Mouse (Mus musculus) liver, adult 2 months (tissue): ENCODE results near the gene Gm28051. TPM values are rescaled to one million over a fixed set of nuclear protein-coding genes. Genes with fewer than 3 reads are reported as not detected.

ENCODE experiments used
- DNase-seq: peaks from one replicate; pipeline ENCODE4 v3.0.0-alpha.2; 2011; ENCODE audit warnings: low read depth, low spot score; ENCODE audit errors: extremely low read depth
- H3K27ac ChIP-seq: fragments of 200-500 bp; replicated peaks from 2 replicates; pipeline ENCODE4 v1.5.1; 2012; ENCODE audit warnings: low read depth, mild to moderate bottlenecking, control low read depth, inconsistent platforms, low read length; ENCODE audit not compliant: insufficient read depth
- H3K27me3 ChIP-seq: fragments of 200-500 bp; 2 replicates; pipeline ENCODE4 v1.6.1; 2012; ENCODE audit warnings: mild to moderate bottlenecking, moderate library complexity, low read length, inconsistent platforms; ENCODE audit not compliant: control insufficient read depth, insufficient read depth
- H3K36me3 ChIP-seq: fragments of 200-500 bp; 2 replicates; pipeline ENCODE4 v1.6.1; 2012; ENCODE audit warnings: low read length, inconsistent platforms; ENCODE audit not compliant: control insufficient read depth, insufficient read depth
- H3K4me1 ChIP-seq: fragments of 200-500 bp; 2 replicates; pipeline ENCODE4 v1.6.1; 2011; ENCODE audit warnings: low read length; ENCODE audit not compliant: control insufficient read depth, insufficient read depth
- H3K4me3 ChIP-seq: fragments of 200-500 bp; 2 replicates; pipeline ENCODE4 v1.5.1; 2011; ENCODE audit warnings: low read depth, mild to moderate bottlenecking, control low read depth, low read length, moderate library complexity; ENCODE audit not compliant: insufficient read depth
- H3K79me2 ChIP-seq: fragments of 200-500 bp; 2 replicates; pipeline ENCODE4 v1.6.1; 2012; ENCODE audit warnings: inconsistent platforms, mild to moderate bottlenecking, low read length, moderate library complexity; ENCODE audit not compliant: control insufficient read depth, insufficient read depth
- H3K9ac ChIP-seq: fragments of 200-500 bp; 2 replicates; pipeline ENCODE4 v1.6.1; 2012; ENCODE audit warnings: low read depth, mild to moderate bottlenecking, control low read depth, inconsistent platforms, low read length
- CTCF ChIP-seq: fragments of 200-500 bp; IDR thresholded peaks from 2 replicates; pipeline ENCODE4 v1.5.1; 2011; ENCODE audit warnings: low read depth, low read length, control low read depth
- POLR2A ChIP-seq: fragments of 200-500 bp; IDR thresholded peaks from 2 replicates; pipeline ENCODE4 v1.6.1; 2011; ENCODE audit warnings: low read length, control low read depth; ENCODE audit not compliant: insufficient read depth; ENCODE audit errors: extremely low read depth
- WGBS: fragments of 180-500 bp; shearing (Covaris S2); methylation state at CpG from one replicate; pipeline ENCODE4 v1.1.7; 2018; 5-methylcytosine and 5-hydroxymethylcytosine counted together
- polyA plus RNA-seq: library from polyadenylated mRNA; depleted of rRNA; stranded (reverse); fragments of >200 nt; gene quantifications from 2 replicates; pipeline ENCODE4 v1.2.3, GENCODE M21; 2012
- total RNA-seq: library from RNA; depleted of rRNA; stranded (reverse); fragments of >200 nt; gene quantifications from 2 replicates; pipeline ENCODE4 v1.2.3, GENCODE M21; 2014

Gene Gm28051
- total and polyA plus RNA-seq, 2 experiments, result not detected

DNA sequence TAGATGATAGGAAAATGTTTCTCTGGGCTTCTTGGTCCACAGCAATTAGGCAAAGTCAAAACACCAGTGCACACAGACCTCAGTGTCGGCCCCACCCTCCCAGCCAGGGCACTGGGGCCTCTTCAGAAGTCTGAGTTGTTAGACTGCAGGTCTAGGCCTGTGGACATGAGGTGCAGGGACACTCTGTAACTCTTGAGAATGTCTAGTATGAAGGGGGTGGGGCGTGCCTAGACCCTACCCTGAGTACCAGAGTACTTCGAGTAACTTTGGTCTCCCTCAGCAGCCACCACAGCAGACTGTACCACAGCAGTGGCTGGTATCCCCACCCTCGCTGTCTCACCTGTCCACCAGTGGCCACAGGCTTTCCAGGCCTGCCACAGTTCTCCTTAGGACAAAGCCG, 71.2 kb downstream of the Gm28051 start:
- TF ChIP-seq POLR2A (no peak), CTCF (no peak)
- no peak overlapping the region for H3K9ac ChIP-seq
- H3K27ac ChIP-seq, result no peak overlapping the region
- no peak overlapping the region for H3K4me3 ChIP-seq
- WGBS, result 94% methylated on average over 5 of the region's 5 CpGs
- DNase-seq, result no peak
- peaks cover 21% of the 10 kb centered on the region for H3K79me2 ChIP-seq
- no peaks in the 10 kb centered on the region for H3K36me3 ChIP-seq
- H3K4me1 ChIP-seq, result peaks cover 33% of the 10 kb centered on the region
- no peaks in the 10 kb centered on the region for H3K27me3 ChIP-seq

DNA sequence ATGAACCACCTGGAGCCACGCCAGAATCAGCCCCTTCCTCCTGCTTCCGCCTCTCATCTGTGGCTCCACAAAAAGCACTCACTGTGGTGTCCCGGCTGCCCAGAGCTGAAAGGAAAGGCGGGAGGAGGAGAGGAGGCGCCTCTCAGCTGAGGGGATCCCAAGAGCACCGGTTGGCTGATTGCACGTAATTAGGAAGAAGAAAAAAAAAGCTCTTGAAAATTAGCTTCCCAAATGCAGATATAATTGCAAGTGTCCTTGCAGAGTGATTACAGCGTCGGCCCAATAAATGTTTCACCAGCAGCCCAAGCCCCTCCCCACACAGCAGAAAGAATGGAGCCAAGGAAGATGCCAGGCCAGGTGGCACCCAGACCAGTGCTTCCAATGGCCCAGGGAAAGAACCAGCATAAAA, 72.0 kb downstream of the Gm28051 start:
- H3K27me3 ChIP-seq, result no peaks in the 10 kb centered on the region
- no peak overlapping the region for H3K9ac ChIP-seq
- no peak overlapping the region for H3K27ac ChIP-seq
- H3K79me2 ChIP-seq, result peaks cover 21% of the 10 kb centered on the region
- TF ChIP-seq CTCF (no peak), POLR2A (no peak)
- DNase-seq, result no peak
- WGBS, result 62% methylated on average over 9 of the region's 9 CpGs
- H3K36me3 ChIP-seq, result no peaks in the 10 kb centered on the region
- peaks cover 36% of the 10 kb centered on the region for H3K4me1 ChIP-seq
- no peak overlapping the region for H3K4me3 ChIP-seq

DNA sequence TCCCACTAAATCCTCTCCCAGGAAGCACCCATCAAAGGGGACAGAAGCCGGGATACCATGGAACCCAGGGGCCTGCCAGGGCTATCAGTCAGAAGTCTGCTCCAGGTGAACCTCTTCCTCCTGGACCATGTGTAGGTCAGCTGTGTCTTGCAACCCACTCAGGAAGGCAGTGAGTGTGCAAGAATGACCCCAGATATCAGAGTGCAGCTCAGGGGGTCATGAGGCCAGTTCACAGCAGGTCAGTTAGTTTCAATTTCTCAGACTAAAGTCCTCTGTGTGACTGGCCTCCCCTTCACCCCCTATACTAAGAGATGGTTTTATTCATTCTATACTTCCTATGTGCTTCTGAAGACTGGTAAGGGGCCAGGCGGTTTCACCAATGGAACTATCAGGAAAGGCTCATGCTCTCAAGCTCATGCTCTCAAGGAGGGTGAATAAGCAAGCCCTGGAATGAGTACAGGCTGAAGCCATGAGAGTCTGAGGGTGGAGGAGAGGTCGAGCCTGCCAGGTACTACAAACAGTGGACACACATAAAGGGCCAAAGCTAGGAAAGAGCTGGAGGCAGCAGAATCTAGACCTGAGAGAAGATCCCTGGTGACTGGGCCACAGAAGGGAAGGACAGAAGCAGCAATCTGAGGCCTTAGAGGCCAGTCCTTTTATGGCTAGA, 72.7 kb downstream of the Gm28051 start:
- peaks cover 36% of the 10 kb centered on the region for H3K4me1 ChIP-seq
- no peaks in the 10 kb centered on the region for H3K36me3 ChIP-seq
- H3K27ac ChIP-seq, result 0 out of 2 replicates have a peak overlapping the region, but pooled peaks have one; percentile 9
- H3K27me3 ChIP-seq, result no peaks in the 10 kb centered on the region
- DNase-seq, result peak; percentile 75
- H3K79me2 ChIP-seq, result peaks cover 21% of the 10 kb centered on the region
- 44% methylated on average over 3 of the region's 3 CpGs for WGBS
- H3K9ac ChIP-seq, result no peak overlapping the region
- TF ChIP-seq CTCF (no peak), POLR2A (no peak)
- no peak overlapping the region for H3K4me3 ChIP-seq

DNA sequence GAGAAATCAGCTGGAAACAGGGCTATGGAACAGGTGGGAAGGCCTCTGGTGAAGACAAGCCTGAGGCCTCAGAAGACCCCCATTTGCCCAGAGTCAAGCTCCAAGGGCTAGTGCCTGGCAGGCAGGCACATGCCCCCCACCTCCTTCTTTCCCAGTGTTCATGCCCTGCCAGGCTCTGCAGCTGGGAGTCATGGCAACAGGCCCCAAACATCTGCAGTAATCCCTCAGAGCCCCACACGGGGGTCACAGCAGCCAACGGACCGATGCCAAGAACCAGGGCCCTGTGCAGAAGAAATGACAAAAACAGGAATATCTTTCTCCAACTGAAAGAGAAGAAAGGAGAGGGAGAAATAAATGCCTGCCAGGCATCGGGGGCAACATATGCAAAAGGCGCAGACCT, 73.6 kb downstream of the Gm28051 start:
- WGBS, result 95% methylated on average over 5 of the region's 5 CpGs
- Histone ChIP-seq H3K27ac (no peak overlapping the region), H3K4me1 (peaks cover 36% of the 10 kb centered on the region), H3K4me3 (no peak overlapping the region), H3K79me2 (peaks cover 26% of the 10 kb centered on the region; the same call in 1 of the 2 replicates), H3K9ac (no peak overlapping the region), H3K27me3 (no peaks in the 10 kb centered on the region), H3K36me3 (no peaks in the 10 kb centered on the region)
- DNase-seq, result no peak
- TF ChIP-seq CTCF (no peak), POLR2A (no peak)

DNA sequence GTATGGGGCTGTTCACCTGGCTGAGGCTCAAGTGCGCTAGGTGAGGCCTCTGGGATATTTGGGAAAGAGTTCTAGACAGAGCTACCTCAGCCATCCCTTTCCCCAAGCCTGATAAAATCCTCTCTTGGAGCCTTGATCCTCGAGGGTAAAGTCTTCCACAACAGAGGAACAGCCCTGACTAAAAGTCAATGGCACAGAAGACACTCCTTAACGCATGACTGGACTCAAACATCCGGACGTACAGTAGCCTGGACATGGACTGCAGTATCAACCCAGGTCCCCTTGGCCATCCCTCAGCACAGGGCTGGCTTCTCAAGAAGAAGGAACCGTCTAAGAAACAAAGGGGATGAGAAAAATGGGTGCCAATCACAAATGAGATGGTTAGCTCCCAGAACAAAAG, 74.1 kb downstream of the Gm28051 start:
- H3K27me3 ChIP-seq, result no peaks in the 10 kb centered on the region
- DNase-seq, result peak; percentile 65
- peaks cover 36% of the 10 kb centered on the region for H3K4me1 ChIP-seq
- peaks cover 30% of the 10 kb centered on the region; the same call in 1 of the 2 replicates for H3K79me2 ChIP-seq
- 51% methylated on average over 6 of the region's 6 CpGs for WGBS
- H3K36me3 ChIP-seq, result no peaks in the 10 kb centered on the region
- no peak for TF ChIP-seq POLR2A
- no peak for TF ChIP-seq CTCF
- H3K9ac ChIP-seq, result no peak overlapping the region
- H3K27ac ChIP-seq, result no peak overlapping the region
- no peak overlapping the region for H3K4me3 ChIP-seq

DNA sequence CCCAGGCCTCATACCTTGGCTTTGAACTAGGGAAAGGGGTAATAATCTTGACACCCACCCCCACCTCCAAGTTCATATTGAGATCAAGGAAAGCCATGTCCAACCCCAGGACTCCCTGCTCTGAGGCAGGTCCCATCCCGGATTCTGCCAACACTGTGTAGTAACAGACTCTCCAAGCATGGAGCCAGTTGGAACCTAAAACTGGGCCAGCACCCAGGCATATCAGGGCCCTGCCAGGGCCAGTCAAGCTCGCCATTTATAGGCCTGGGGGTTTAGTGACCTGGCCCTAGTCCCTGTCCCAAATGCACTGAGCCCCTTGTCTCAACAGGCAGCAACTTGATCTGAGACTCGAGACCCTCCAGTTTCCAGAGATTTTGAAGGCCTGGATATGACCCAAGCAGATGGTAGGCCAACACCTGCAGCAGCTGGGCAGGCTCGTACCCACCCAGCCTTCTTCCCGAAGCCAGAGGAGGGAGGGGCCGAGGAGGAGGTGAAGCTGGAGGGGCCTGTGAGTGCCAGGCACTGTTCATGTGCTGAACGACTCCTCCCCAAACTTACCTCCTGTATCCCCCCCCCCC, 74.8 kb downstream of the Gm28051 start:
- Histone ChIP-seq H3K36me3 (no peaks in the 10 kb centered on the region), H3K9ac (no peak overlapping the region), H3K27me3 (no peaks in the 10 kb centered on the region), H3K27ac (peak overlapping the region; percentile 33), H3K4me1 (peaks cover 36% of the 10 kb centered on the region), H3K79me2 (peaks cover 25% of the 10 kb centered on the region; the same call in 1 of the 2 replicates), H3K4me3 (no peak overlapping the region)
- WGBS, result 69% methylated on average over 7 of the region's 7 CpGs
- DNase-seq, result peak; percentile 76
- TF ChIP-seq POLR2A, result no peak
- TF ChIP-seq CTCF, result no peak
